Mouse (Mus musculus) retina, embryonic 14.5 days (tissue): Measurements from ENCODE around the gene Foxp1.

Experiments used
- DNase-seq: peaks from one replicate; pipeline ENCODE4 v3.0.0-alpha.2; 2015; ENCODE audit warnings: low spot score

Gene Foxp1

GRCm38 (mm10) chr6:99047322-99047721 is 475.2 kb downstream of the Foxp1 start:
- no peak for DNase-seq

- no peak for DNase-seq
These were observed 476.4 kb downstream of the Foxp1 start for GRCm38 (mm10) chr6:99045845-99046788.

- no peak for DNase-seq
These were observed 478.4 kb downstream of the Foxp1 start for GRCm38 (mm10) chr6:99043932-99044664.

- no peak for DNase-seq
These were observed 479.3 kb downstream of the Foxp1 start for GRCm38 (mm10) chr6:99043226-99043625.

GRCm38 (mm10) chr6:99042175-99042954 is 480.2 kb downstream of the Foxp1 start:
- DNase-seq: peak; percentile 65

- DNase-seq: no peak
These were observed 483.5 kb downstream of the Foxp1 start for GRCm38 (mm10) chr6:99038977-99039376.

- peak; percentile 79 for DNase-seq
These were observed 486.8 kb downstream of the Foxp1 start for GRCm38 (mm10) chr6:99035459-99036375.

- peak; percentile 62 for DNase-seq
These were observed 489.5 kb downstream of the Foxp1 start for GRCm38 (mm10) chr6:99033062-99033461.

GRCm38 (mm10) chr6:99031321-99031903 is 491.1 kb downstream of the Foxp1 start:
- no peak for DNase-seq

- DNase-seq: peak; percentile 64
These were observed 492.3 kb downstream of the Foxp1 start for GRCm38 (mm10) chr6:99030251-99030650.

GRCm38 (mm10) chr6:99029438-99029837 is 493.1 kb downstream of the Foxp1 start:
- no peak for DNase-seq

- DNase-seq: no peak
These were observed 493.6 kb downstream of the Foxp1 start for GRCm38 (mm10) chr6:99028989-99029305.

- DNase-seq: peak; percentile 87
These were observed 494.1 kb downstream of the Foxp1 start for GRCm38 (mm10) chr6:99028161-99028988.

- DNase-seq: no peak
These were observed 494.9 kb downstream of the Foxp1 start for GRCm38 (mm10) chr6:99027542-99028160.

- peak; percentile 50 for DNase-seq
These were observed 495.6 kb downstream of the Foxp1 start for GRCm38 (mm10) chr6:99026635-99027541.

GRCm38 (mm10) chr6:99026040-99026439 is 496.5 kb downstream of the Foxp1 start:
- no peak for DNase-seq

- no peak for DNase-seq
These were observed 497.9 kb downstream of the Foxp1 start for GRCm38 (mm10) chr6:99024588-99024987.
